10 mouse cellular contexts compared by ENCODE assay signal in the genomic region with DNA sequence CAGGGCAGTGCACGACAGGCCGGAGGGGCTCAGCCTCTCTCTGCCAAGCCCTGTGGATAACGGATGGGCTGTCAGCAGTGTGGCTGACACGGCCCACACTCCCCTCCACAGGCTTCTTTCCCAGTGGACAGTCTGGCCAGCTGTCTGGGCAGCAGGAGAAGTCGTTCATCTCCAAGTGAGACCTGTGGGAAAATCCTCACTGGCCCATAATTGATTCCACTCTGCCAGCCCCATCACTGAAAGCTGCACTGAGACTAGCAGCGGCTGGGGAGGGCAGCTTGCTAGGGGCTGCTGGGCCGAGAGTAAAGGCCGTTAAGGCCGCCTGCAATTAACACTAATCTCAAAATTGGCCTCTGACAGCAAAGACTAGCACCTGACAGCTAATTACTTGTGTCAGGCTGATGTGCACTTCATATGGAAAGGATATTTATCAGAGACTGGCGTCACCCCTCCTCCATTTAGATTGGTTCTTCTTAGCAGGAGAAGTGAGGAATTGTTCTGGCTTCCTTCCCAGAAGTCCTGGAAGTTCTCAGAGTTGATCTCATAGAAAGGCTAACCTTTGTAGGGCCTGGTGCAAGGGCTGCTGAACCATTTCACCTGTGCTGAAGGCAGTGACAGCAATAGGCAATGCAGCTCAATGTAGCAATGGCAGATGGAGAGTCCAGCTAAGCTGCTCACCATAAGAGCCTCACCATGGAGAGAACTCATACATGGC.
DNase-seq lines count a peak whose midpoint lies in the region; ATAC-seq and TF ChIP-seq lines count a peak whose summit lies in the region.
"Had no signal": no experiment of that assay in that cellular context is flagged by ENCODE, and none has a peak within 500 bp of the region (broad histone marks: within the 10 kb centered on the region; RNA-seq: fewer than 3 reads in every experiment).

No protein-coding gene starts in this region.

- no peaks in the 10 kb centered on the region for H3K27me3 ChIP-seq in lung, embryonic 16.5 days (ENCODE audit: control insufficient read depth, insufficient read depth, low read depth, low read length)
- H3K27me3 ChIP-seq in heart, embryonic 16.5 days (ENCODE audit: control insufficient read depth, insufficient read depth, low read length), result no peaks in the 10 kb centered on the region

- H3K4me2 ChIP-seq in lung, embryonic 16.5 days (ENCODE audit: low read depth, low read length), result no peak overlapping the region
- H3K4me2 ChIP-seq in heart, embryonic 16.5 days (ENCODE audit: low read depth, low read length), result no peak overlapping the region
- H3K4me2 ChIP-seq: liver, embryonic 13.5 days had no signal

- 26% methylated on average over 10 of the region's 10 CpGs for WGBS in lung, embryonic 16.5 days
- 44% methylated on average over 10 of the region's 10 CpGs for WGBS in lung, adult 2 months
- WGBS in heart, embryonic 16.5 days, result 14% methylated on average over 10 of the region's 10 CpGs

- TF ChIP-seq POLR2A in lung, adult 2 months (IDR thresholded peaks at IDR 0.05; ENCODE audit: borderline replicate concordance, extremely low read depth, low read depth, low read length), result no peak

- H3K9me3 ChIP-seq in lung, embryonic 16.5 days (ENCODE audit: control insufficient read depth, low read length), result no peaks in the 10 kb centered on the region
- no peaks in the 10 kb centered on the region for H3K9me3 ChIP-seq in heart, embryonic 16.5 days (replicated peaks; ENCODE audit: control insufficient read depth, low read length)
- H3K9me3 ChIP-seq: liver, embryonic 13.5 days had no signal

- no peak overlapping the region for H3K4me3 ChIP-seq in lung, embryonic 16.5 days (ENCODE audit: low read length)
- no peak overlapping the region for H3K4me3 ChIP-seq in lung, adult 2 months (replicated peaks; ENCODE audit: extremely low read depth, low read depth, low read length)
- no peak overlapping the region for H3K4me3 ChIP-seq in heart, embryonic 16.5 days (ENCODE audit: low read length)
- H3K4me3 ChIP-seq: liver, embryonic 13.5 days had no signal

- peak; percentile 96 for ATAC-seq in lung, embryonic 16.5 days (ENCODE audit: low read depth)
- peak; percentile 71 for ATAC-seq in heart, embryonic 16.5 days (replicated peaks; ENCODE audit: extremely low read depth, insufficient read depth, low FRiP score)
- no peak for ATAC-seq in CD4-positive, CD25-positive, alpha-beta regulatory T cell, adult 4 months
- ATAC-seq in monocyte, adult 5-6 weeks (replicated peaks; ENCODE audit: insufficient number of reproducible peaks, low FRiP score, low TSS enrichment, poor library complexity, severe bottlenecking), result no peak

- no peak overlapping the region for H3K9ac ChIP-seq in lung, embryonic 16.5 days (ENCODE audit: low read length)
- no peak overlapping the region for H3K9ac ChIP-seq in heart, embryonic 16.5 days (ENCODE audit: low read length)
- H3K9ac ChIP-seq: liver, embryonic 13.5 days had no signal

- no peaks in the 10 kb centered on the region for H3K36me3 ChIP-seq in lung, embryonic 16.5 days (ENCODE audit: control insufficient read depth, insufficient read depth, low read length)
- no peaks in the 10 kb centered on the region for H3K36me3 ChIP-seq in heart, embryonic 16.5 days (ENCODE audit: control insufficient read depth, insufficient read depth)
- H3K36me3 ChIP-seq: liver, embryonic 13.5 days had no signal

- H3K27ac ChIP-seq in lung, embryonic 16.5 days (ENCODE audit: low read length), result no peak overlapping the region
- peak overlapping the region; percentile 39; the same call in 1 of the 2 replicates for H3K27ac ChIP-seq in heart, embryonic 16.5 days (ENCODE audit: low read length)
- H3K27ac ChIP-seq: liver, embryonic 13.5 days had no signal

- no peak for TF ChIP-seq CTCF in lung, adult 2 months (IDR thresholded peaks at IDR 0.05; ENCODE audit: insufficient read depth, low read length)

- no peak for DNase-seq in lung, adult 2 months
- DNase-seq in lung, postnatal 4 days, result peak; percentile 39 to 78
- DNase-seq in left cerebral cortex, adult 9 months (ENCODE audit: low spot score in 2 of 2), result no peak
- DNase-seq in spleen, postnatal 36 days (ENCODE audit: low spot score in 2 of 2), result no peak
- DNase-seq: liver, embryonic 13.5 days; spleen, adult 18-20 months had no signal

- H3K4me1 ChIP-seq in lung, embryonic 16.5 days (replicated peaks; ENCODE audit: control insufficient read depth, insufficient read depth, low read length), result peaks cover 9% of the 10 kb centered on the region
- H3K4me1 ChIP-seq in lung, adult 2 months (ENCODE audit: control insufficient read depth, insufficient read depth, low read length), result no peaks in the 10 kb centered on the region
- peaks cover 14% of the 10 kb centered on the region for H3K4me1 ChIP-seq in heart, embryonic 16.5 days (ENCODE audit: control insufficient read depth, insufficient read depth, low read length)
- H3K4me1 ChIP-seq: liver, embryonic 13.5 days had no signal

Comparison
In these comparisons a context has a peak if more than half of its experiments do, and no peak if none do; other contexts are left out.
1. DNase-seq: peak in lung, postnatal 4 days (2 of 2); none in lung, adult 2 months (single experiment), left cerebral cortex, adult 9 months (0 of 2) and spleen, postnatal 36 days (0 of 2).
2. ATAC-seq: peak in lung, embryonic 16.5 days (single experiment) and heart, embryonic 16.5 days (single experiment); none in CD4-positive, CD25-positive, alpha-beta regulatory T cell, adult 4 months (single experiment) and monocyte, adult 5-6 weeks (single experiment).